Mouse (Mus musculus) erythroblast, embryonic 14.5 days (primary cell): Measurements from ENCODE around the gene Coq8a. TPM values are rescaled to one million over a fixed set of nuclear protein-coding genes. Genes with fewer than 3 reads are reported as not detected.

Experiments used
- H3K27me3 ChIP-seq: 2 replicates; pipeline ENCODE4 v1.6.1; 2012; ENCODE audit warnings: inconsistent platforms; ENCODE audit not compliant: control insufficient read depth
- H3K36me3 ChIP-seq: 2 replicates; pipeline ENCODE4 v1.6.1; 2012; ENCODE audit warnings: mild to moderate bottlenecking, inconsistent platforms; ENCODE audit not compliant: control insufficient read depth
- H3K4me1 ChIP-seq: 2 replicates; pipeline ENCODE4 v1.6.1; 2012; ENCODE audit warnings: inconsistent platforms; ENCODE audit not compliant: control insufficient read depth
- H3K4me3 ChIP-seq: replicated peaks from 2 replicates; pipeline ENCODE3; 2012; ENCODE audit warnings: moderate library complexity, mild to moderate bottlenecking, inconsistent platforms
- H3K9me3 ChIP-seq: 2 replicates; pipeline ENCODE4 v1.6.1; 2012; ENCODE audit warnings: low read length, inconsistent platforms, mixed read lengths; ENCODE audit not compliant: control insufficient read depth
- GATA1 ChIP-seq: IDR thresholded peaks from 2 replicates; pipeline ENCODE4 v1.6.1; 2012; ENCODE audit warnings: low read length, inconsistent platforms, mixed read lengths
- TAL1 ChIP-seq: IDR thresholded peaks from 3 replicates; pipeline ENCODE4 v1.6.1; 2012; ENCODE audit warnings: low read length, inconsistent platforms, mixed read lengths
- polyA plus RNA-seq: library from polyadenylated mRNA; stranded (reverse); fragments of >175 nt; gene quantifications from 2 replicates; pipeline ENCODE4 v1.2.3, GENCODE M21; 2012

Coq8a gene
- polyA plus RNA-seq, 1 experiment = 0.41 TPM

- peaks cover 13% of the 10 kb centered on the region for H3K36me3 ChIP-seq
- H3K4me3 ChIP-seq = no peak overlapping the region
- TF ChIP-seq GATA1 (no peak), TAL1 (no peak)
- H3K9me3 ChIP-seq = no peaks in the 10 kb centered on the region
- peaks cover 19% of the 10 kb centered on the region for H3K4me1 ChIP-seq
- no peaks in the 10 kb centered on the region for H3K27me3 ChIP-seq
Observed at GRCm38 (mm10) chr1:180181304-180181965, 18.0 kb downstream of the Coq8a start.

DNA sequence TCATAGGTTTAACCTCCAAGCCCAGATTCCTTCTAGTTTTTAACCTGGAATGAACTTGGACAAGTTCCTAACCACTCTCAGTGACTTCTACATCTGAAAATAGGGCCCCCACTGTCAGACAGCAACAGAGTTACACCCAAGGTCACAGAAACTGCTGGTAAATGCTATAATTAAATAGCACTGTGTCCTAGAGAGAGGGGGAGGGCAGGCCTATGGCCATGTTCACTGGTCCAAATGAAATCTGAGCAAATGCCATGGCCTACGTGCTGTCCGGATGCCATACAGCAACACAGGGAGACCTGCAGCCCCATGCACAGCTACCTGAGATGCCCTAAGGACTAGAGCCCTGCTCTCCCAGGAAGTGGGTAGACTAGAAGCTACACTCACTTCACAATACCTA lies 19.6 kb downstream of the Coq8a start:
- peaks cover 14% of the 10 kb centered on the region for H3K36me3 ChIP-seq
- TF ChIP-seq GATA1 (no peak), TAL1 (no peak)
- no peak overlapping the region for H3K4me3 ChIP-seq
- no peaks in the 10 kb centered on the region for H3K9me3 ChIP-seq
- peaks cover 11% of the 10 kb centered on the region for H3K4me1 ChIP-seq
- H3K27me3 ChIP-seq = no peaks in the 10 kb centered on the region

GRCm38 (mm10) chr1:180179100-180179499 lies 20.3 kb downstream of the Coq8a start:
- Histone ChIP-seq H3K9me3 (no peaks in the 10 kb centered on the region), H3K36me3 (peaks cover 14% of the 10 kb centered on the region), H3K27me3 (no peaks in the 10 kb centered on the region), H3K4me1 (peaks cover 8% of the 10 kb centered on the region), H3K4me3 (no peak overlapping the region)
- no peak for TF ChIP-seq GATA1
- no peak for TF ChIP-seq TAL1

DNA sequence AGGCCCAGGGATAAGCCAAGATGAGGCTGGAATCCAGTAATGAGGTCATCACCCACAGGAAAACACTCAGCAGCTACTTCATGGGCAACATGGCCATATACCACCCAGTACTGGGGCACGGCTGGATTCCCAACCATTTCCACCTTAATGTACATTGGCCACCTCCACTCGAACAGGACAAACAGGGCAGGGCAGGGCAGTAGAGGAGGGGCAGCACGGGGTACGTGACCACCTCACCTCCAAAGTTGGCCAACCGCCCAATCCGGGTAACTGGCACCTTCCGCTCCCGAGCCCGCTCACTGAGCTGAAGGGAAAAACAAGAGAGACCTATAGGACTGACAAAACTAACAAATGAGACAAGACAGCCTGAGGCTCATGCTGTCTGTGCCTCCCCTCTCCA lies 21.1 kb downstream of the Coq8a start:
- TF ChIP-seq GATA1 (no peak), TAL1 (no peak)
- no peak overlapping the region for H3K4me3 ChIP-seq
- peaks cover 14% of the 10 kb centered on the region for H3K36me3 ChIP-seq
- no peaks in the 10 kb centered on the region for H3K27me3 ChIP-seq
- peaks cover 4% of the 10 kb centered on the region; the same call in 1 of the 2 replicates for H3K4me1 ChIP-seq
- no peaks in the 10 kb centered on the region for H3K9me3 ChIP-seq

DNA sequence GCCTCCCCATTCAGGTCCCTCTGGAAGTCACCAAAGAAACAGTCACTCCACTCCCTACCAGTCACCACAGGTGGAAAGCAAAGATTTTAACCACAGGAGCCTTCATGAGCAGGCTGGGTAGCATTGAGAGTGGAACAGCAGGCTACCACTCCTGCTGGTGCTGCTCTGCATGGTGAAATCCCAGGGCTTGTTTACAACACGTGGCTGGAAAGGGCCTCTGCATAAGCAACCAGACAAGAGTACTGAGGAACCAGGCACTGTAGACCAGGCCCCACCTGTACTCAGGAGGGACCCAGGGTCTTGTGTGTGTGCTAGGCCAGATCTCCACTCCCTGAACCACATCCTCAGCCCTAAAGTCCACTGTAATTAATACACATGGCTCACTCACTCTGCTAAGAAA lies 22.6 kb downstream of the Coq8a start:
- H3K4me1 ChIP-seq = peaks cover 3% of the 10 kb centered on the region; the same call in 1 of the 2 replicates
- H3K36me3 ChIP-seq = peaks cover 18% of the 10 kb centered on the region

GRCm38 (mm10) chr1:180175635-180176034 lies 23.8 kb downstream of the Coq8a start:
- no peaks in the 10 kb centered on the region for H3K27me3 ChIP-seq
- peaks cover 22% of the 10 kb centered on the region for H3K36me3 ChIP-seq
- H3K9me3 ChIP-seq = no peaks in the 10 kb centered on the region
- peaks cover 3% of the 10 kb centered on the region; the same call in 1 of the 2 replicates for H3K4me1 ChIP-seq
- H3K4me3 ChIP-seq = no peak overlapping the region
- TF ChIP-seq GATA1 (no peak), TAL1 (no peak)

More for the DNA sequence above, 22.6 kb downstream of the Coq8a start:
- no peaks in the 10 kb centered on the region for H3K27me3 ChIP-seq
- no peak overlapping the region for H3K4me3 ChIP-seq
- H3K9me3 ChIP-seq = no peaks in the 10 kb centered on the region
- TF ChIP-seq TAL1 (no peak), GATA1 (no peak)

- H3K27me3 ChIP-seq = no peaks in the 10 kb centered on the region
- peaks cover 3% of the 10 kb centered on the region; the same call in 1 of the 2 replicates for H3K4me1 ChIP-seq
- peaks cover 25% of the 10 kb centered on the region for H3K36me3 ChIP-seq
- no peak overlapping the region for H3K4me3 ChIP-seq
- H3K9me3 ChIP-seq = no peaks in the 10 kb centered on the region
- TF ChIP-seq TAL1 (no peak), GATA1 (no peak)
Observed at GRCm38 (mm10) chr1:180175167-180175566, 24.2 kb downstream of the Coq8a start.

GRCm38 (mm10) chr1:180174718-180175117 lies 24.7 kb downstream of the Coq8a start:
- Histone ChIP-seq H3K9me3 (no peaks in the 10 kb centered on the region), H3K4me3 (no peak overlapping the region), H3K4me1 (peaks cover 3% of the 10 kb centered on the region; the same call in 1 of the 2 replicates), H3K27me3 (no peaks in the 10 kb centered on the region), H3K36me3 (peaks cover 28% of the 10 kb centered on the region)
- TF ChIP-seq TAL1 = no peak

GRCm38 (mm10) chr1:180173017-180173416 lies 26.4 kb downstream of the Coq8a start:
- H3K36me3 ChIP-seq = peaks cover 35% of the 10 kb centered on the region; the same call in 1 of the 2 replicates
- peaks cover 3% of the 10 kb centered on the region; the same call in 1 of the 2 replicates for H3K4me1 ChIP-seq
- no peaks in the 10 kb centered on the region for H3K27me3 ChIP-seq
- H3K4me3 ChIP-seq = no peak overlapping the region
- no peaks in the 10 kb centered on the region for H3K9me3 ChIP-seq
- TF ChIP-seq GATA1 (no peak), TAL1 (no peak)

GRCm38 (mm10) chr1:180172600-180172999 lies 26.8 kb downstream of the Coq8a start:
- H3K4me1 ChIP-seq = peaks cover 3% of the 10 kb centered on the region; the same call in 1 of the 2 replicates
- H3K36me3 ChIP-seq = peaks cover 39% of the 10 kb centered on the region
- TF ChIP-seq GATA1 (no peak), TAL1 (no peak)
- no peaks in the 10 kb centered on the region for H3K27me3 ChIP-seq
- no peak overlapping the region for H3K4me3 ChIP-seq
- no peaks in the 10 kb centered on the region for H3K9me3 ChIP-seq
